Mouse (Mus musculus) ovary, adult 2 months (tissue): ENCODE results near the gene Gm20449. TPM values are rescaled to one million over a fixed set of nuclear protein-coding genes. Genes with fewer than 3 reads are reported as not detected.

ENCODE experiments used
- polyA plus RNA-seq: library from polyadenylated mRNA; depleted of rRNA; stranded (reverse); fragments of >200 nt; gene quantifications from 2 replicates; pipeline ENCODE4 v1.2.3, GENCODE M21; 2012; rRNA removed

Gm20449 gene
- polyA plus RNA-seq: 0.10 TPM in 1 of 2 replicates, not detected in the other

DNA sequence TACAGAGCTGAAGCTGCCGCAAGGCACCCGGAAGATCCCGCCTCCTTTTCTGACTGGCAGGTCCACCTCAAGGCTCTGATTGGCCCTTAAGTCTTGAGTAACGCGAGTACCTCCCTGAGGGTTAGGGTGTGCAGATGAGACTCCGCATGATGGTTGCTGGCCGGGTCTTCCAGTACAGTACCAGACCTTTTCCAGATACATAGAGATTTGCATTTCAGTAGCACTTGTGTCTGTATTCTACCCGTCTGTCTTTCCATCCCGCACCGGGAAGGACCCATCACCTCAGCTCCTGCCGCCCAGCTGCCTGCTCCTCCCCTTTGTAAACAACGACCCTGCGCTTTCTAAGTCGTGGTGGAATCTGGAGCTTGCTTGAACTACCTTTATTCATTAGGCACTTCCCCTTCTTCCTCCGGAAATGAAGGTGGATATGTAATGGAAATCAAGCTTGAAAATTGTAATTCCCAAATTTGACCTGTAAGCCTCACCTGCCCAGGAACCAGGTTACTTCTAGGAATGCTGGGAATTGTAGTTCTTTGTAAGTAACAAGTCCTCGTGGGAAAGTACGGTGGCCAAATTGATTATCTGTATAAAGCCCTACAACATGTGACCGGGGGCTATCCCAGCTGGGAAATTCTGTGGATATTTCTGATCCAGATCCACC, at the start of gene Gm20449, which contains the start of gene AW146154:
Gene Gm20449, minus strand, starts transcription at position 29 of the 661 bp plus-strand sequence.
Gene AW146154, minus strand, starts transcription at position 502 of the 661 bp plus-strand sequence.

DNA sequence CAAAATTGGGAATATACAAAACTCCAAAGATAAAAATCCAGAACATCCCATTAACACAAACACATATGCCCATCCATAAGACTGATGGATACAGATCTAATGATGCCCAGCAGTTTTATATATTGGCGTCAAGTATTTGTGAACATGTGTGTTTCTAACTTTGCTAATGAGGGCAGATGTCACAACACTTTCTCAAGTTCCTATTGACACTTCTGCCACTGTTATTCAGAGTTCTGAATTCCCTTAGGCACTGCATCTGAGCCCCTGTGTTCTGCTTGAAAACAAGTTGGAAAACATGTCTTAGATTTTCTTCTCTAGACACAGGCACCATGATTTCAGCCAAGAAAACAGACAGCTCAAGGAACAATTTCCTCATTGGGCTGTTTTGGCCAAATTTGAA, 50.6 kb downstream of the Gm20449 start, which contains the start of gene Vmn2r57:
Gene Vmn2r57, minus strand, starts transcription at position 101 of the 400 bp plus-strand sequence.

DNA sequence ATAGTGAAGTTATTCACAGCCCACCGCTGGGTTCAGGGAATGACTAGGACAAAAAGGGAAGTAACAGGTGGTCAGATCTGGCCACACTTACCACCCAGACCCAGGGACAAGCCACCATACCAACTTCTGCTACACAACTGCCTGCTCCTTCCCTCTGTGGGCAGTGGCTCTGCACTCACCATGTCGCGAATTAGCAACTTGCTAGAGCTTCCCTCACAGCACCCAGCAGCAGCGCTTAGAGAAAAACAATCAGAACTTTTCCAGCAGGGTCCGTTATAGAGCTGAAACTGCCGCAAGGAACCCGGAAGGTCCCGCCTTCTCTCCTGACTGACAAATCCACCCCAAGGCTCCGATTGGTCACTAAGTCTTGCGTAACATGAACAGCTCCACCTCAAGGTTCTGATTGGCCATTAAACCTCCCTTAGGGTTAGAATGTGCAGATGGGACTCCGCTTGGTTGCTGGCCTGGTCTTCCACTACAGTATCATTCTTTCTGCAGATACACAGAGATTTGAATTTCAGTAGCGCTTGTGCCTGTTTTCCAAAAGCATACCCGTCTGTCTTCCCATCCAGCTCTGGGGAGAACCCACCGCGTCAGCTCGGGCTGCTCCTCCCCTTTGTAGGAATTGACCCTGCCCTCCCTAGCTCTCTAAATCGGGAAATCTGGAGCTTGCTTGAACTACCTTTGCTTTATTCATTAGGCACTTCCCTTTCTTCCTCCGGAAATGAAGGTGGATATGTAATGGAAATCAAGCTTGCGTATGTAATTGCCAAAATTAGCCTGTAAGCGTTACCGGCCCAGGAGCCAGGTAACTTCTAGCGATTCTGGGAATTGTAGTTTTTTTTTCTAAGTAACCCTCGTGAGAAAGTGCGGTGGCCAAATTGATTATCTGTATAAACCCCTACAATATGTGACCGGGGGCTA, 105.9 kb downstream of the Gm20449 start, which contains the start of gene AI987944:
Gene AI987944, minus strand, starts transcription at position 332 of the 924 bp plus-strand sequence.

Other genes with a start within 250 kb of the Gm20449 start
- gene AI987944, start 106.0 kb downstream of the Gm20449 start, polyA plus RNA-seq: 1.9 and 2.4 TPM in 2 replicates
- 0.13 and 0.14 TPM in 2 replicates for gene Vmn2r57, start 50.7 kb downstream of the Gm20449 start, polyA plus RNA-seq
- 3.2 and 3.4 TPM in 2 replicates for gene AW146154, start 473 bp upstream of the Gm20449 start, polyA plus RNA-seq
- gene Gm6871, start 74.2 kb upstream of the Gm20449 start, polyA plus RNA-seq: not detected in 2 replicates
- 2.2 and 3.6 TPM in 2 replicates for gene 2610021A01Rik, start 99.8 kb upstream of the Gm20449 start, polyA plus RNA-seq
- 0.28 and 0.35 TPM in 2 replicates for gene Zfp788, start 133.8 kb upstream of the Gm20449 start, polyA plus RNA-seq